Mouse (Mus musculus) intestine, postnatal 0 days (tissue): Measurements from ENCODE around the gene Gm45902. TPM values are rescaled to one million over a fixed set of nuclear protein-coding genes. Genes with fewer than 3 reads are reported as not detected.

Source experiments
- ATAC-seq: fragments of 200-750 bp; cut with Nextera tagmentation; 2 replicates; pipeline ENCODE4 v1.8.0; 2017; ENCODE audit warnings: mild to moderate bottlenecking, moderate TSS enrichment, moderate library complexity
- H3K27ac ChIP-seq: fragments of 300-500 bp; sonication (generic); 2 replicates; pipeline ENCODE4 v1.5.1; 2014; ENCODE audit warnings: mild to moderate bottlenecking, low read depth, low read length, moderate library complexity
- H3K27me3 ChIP-seq: fragments of 300-500 bp; sonication (generic); replicated peaks from 2 replicates; pipeline ENCODE4 v1.6.1; 2014; ENCODE audit warnings: low read length, mixed read lengths; ENCODE audit not compliant: control insufficient read depth, insufficient read depth
- H3K36me3 ChIP-seq: fragments of 300-500 bp; sonication (generic); 2 replicates; pipeline ENCODE4 v1.6.1; 2014; ENCODE audit warnings: mild to moderate bottlenecking, moderate library complexity; ENCODE audit not compliant: control insufficient read depth, insufficient read depth
- H3K4me1 ChIP-seq: fragments of 300-500 bp; sonication (generic); replicated peaks from 2 replicates; pipeline ENCODE4 v1.6.1; 2014; ENCODE audit warnings: antibody characterized with exemption, low read length, mixed read lengths; ENCODE audit not compliant: control insufficient read depth, insufficient read depth
- H3K4me2 ChIP-seq: fragments of 300-500 bp; sonication (generic); replicated peaks from 2 replicates; pipeline ENCODE4 v1.6.1; 2014; ENCODE audit warnings: low read depth, mild to moderate bottlenecking, moderate library complexity
- H3K4me3 ChIP-seq: fragments of 300-500 bp; sonication (generic); 2 replicates; pipeline ENCODE4 v1.5.1; 2014; ENCODE audit warnings: low read depth, low read length
- H3K9ac ChIP-seq: fragments of 300-500 bp; sonication (generic); 2 replicates; pipeline ENCODE4 v1.6.1; 2014; ENCODE audit warnings: mild to moderate bottlenecking, low read depth, low read length
- H3K9me3 ChIP-seq: fragments of 300-500 bp; sonication (generic); 2 replicates; pipeline ENCODE4 v1.6.1; 2016; ENCODE audit warnings: mixed run types; ENCODE audit not compliant: control insufficient read depth
- CTCF ChIP-seq: sonication (generic); IDR thresholded peaks from 2 replicates; pipeline ENCODE4 v1.5.1; 2016; ENCODE audit warnings: low read depth, mild to moderate bottlenecking, control low read depth, antibody characterized with exemption, moderate library complexity
- WGBS: fragments of 180-500 bp; shearing (Covaris S2); extraction: QIAGEN DNeasy Blood & Tissue Kit; methylation state at CpG from one replicate; pipeline ENCODE4 v1.1.7; 2014; 5-methylcytosine and 5-hydroxymethylcytosine counted together
- polyA plus RNA-seq: library from polyadenylated mRNA; unstranded; fragments of >200 nt; fragmentation: Nextera tagmentation; extraction: Ambion mirVana; gene quantifications from 2 replicates; pipeline ENCODE4 v1.2.1, GENCODE M21; 2015

Gene Gm45902
- polyA plus RNA-seq, 1 experiment from 2014 or later, result 0.85 TPM

DNA sequence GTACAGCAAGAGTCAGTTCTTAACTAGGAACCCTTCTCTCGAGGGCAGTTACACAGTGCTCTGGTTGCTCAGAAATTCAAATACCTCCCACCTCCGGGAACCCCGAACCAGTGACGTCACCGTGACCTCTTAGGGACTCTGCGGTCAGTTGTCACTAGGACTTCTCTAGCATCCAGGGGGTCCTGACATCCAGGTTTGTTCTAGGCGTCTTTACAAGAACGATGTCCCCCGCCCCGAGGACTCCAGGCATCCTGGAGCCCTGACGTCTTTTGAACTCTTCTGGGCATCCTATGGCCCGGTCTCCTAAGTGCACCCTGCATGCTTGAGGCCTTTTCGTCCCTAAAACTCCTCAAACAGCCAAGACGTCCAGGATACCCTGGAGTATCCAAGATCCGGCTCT lies 514 bp downstream of the Gm45902 start:
- peak overlapping the region; percentile 83 for H3K27ac ChIP-seq
- no peaks in the 10 kb centered on the region for H3K9me3 ChIP-seq
- 0% methylated on average over 15 of the region's 15 CpGs for WGBS
- H3K4me3 ChIP-seq, result peak overlapping the region; percentile 85
- H3K27me3 ChIP-seq, result no peaks in the 10 kb centered on the region
- H3K36me3 ChIP-seq, result peaks cover 20% of the 10 kb centered on the region
- no peaks in the 10 kb centered on the region; the same call in 1 of the 2 replicates for H3K4me1 ChIP-seq
- ATAC-seq, result no peak
- peak overlapping the region; percentile 91 for H3K9ac ChIP-seq
- no peak for TF ChIP-seq CTCF
- H3K4me2 ChIP-seq, result peak overlapping the region; percentile 94

DNA sequence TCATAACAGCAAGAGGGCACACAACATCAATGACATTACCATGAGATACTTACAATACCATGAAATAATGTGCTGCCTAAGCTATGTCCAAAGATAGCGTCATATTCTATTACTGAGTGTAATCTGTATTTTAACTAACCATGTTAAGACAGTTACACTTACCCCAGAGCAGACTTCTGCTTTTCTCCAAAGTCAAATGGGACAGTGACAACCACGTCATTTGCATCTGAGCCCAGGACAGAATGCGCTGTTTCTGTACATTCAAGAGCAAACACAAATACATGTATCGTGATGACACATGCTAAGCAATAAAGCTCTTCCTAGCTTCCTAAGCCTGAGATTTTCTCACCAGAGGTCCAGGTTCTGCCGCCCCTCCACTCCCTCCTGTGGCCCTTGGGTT lies 11.7 kb downstream of the Gm45902 start:
- no peak overlapping the region for H3K4me2 ChIP-seq
- H3K9ac ChIP-seq, result no peak overlapping the region
- no peaks in the 10 kb centered on the region for H3K4me1 ChIP-seq
- no peak overlapping the region for H3K27ac ChIP-seq
- H3K27me3 ChIP-seq, result no peaks in the 10 kb centered on the region
- no peaks in the 10 kb centered on the region for H3K9me3 ChIP-seq
- TF ChIP-seq CTCF, result no peak
- no peak overlapping the region for H3K4me3 ChIP-seq
- H3K36me3 ChIP-seq, result peaks cover 51% of the 10 kb centered on the region
- 92% methylated on average over 5 of the region's 5 CpGs for WGBS
- no peak for ATAC-seq

DNA sequence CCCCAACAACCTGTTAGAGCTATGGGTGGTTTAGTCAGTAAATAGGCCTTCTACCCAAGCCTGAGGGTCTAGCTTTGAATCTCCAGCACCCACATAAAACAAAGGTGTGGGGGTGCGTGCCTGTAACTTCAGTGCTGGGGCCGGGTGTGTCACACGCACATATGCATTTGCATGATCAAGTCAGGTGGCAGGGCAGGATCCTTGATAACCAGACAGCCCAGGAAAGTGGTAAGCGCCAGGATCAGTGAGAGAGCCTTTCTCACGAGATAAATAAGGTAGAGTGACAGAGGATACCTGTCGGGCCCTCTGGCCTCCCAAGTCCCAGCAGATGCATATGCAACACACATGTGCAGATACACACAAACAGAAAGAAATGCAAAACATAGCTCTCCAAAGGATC lies 13.0 kb downstream of the Gm45902 start:
- H3K4me1 ChIP-seq, result no peaks in the 10 kb centered on the region
- no peaks in the 10 kb centered on the region for H3K27me3 ChIP-seq
- no peak overlapping the region for H3K4me2 ChIP-seq
- no peak for ATAC-seq
- peaks cover 54% of the 10 kb centered on the region for H3K36me3 ChIP-seq
- H3K27ac ChIP-seq, result no peak overlapping the region
- no peak for TF ChIP-seq CTCF
- no peaks in the 10 kb centered on the region for H3K9me3 ChIP-seq
- no peak overlapping the region for H3K4me3 ChIP-seq
- 90% methylated on average over 6 of the region's 6 CpGs for WGBS
- H3K9ac ChIP-seq, result no peak overlapping the region

DNA sequence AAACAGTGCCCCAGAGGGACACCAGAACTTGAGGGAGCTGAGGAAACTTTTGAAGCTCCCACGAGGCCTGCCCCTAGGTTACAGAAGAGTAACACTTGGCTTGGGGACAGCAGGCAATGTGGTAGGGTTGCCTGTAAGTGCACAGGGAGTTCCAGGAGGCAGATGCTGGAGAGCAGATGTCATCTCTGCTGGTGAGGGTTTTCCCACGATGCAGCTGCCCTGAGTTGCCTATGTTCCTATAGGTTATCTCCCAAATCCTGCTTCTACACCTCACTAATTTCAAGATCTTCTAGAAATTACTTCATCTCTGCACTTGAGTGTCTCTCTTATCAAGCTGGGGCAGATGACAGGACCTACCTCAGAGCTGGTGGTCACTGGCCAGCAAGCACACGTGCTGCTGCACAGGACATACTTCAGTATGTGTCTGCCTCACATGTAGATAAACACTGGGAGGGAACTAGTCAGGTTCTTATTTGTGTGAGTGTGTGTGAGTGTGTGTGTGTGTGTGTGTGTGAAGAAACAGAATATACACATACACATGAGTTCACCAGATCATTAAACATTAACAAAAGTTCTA lies 18.7 kb downstream of the Gm45902 start:
- H3K27me3 ChIP-seq, result no peaks in the 10 kb centered on the region
- TF ChIP-seq CTCF, result no peak
- no peak overlapping the region for H3K9ac ChIP-seq
- no peak overlapping the region for H3K4me2 ChIP-seq
- H3K9me3 ChIP-seq, result no peaks in the 10 kb centered on the region
- WGBS, result 85% methylated on average over 3 of the region's 3 CpGs
- H3K27ac ChIP-seq, result no peak overlapping the region
- H3K4me3 ChIP-seq, result no peak overlapping the region
- no peaks in the 10 kb centered on the region for H3K4me1 ChIP-seq
- peaks cover 59% of the 10 kb centered on the region for H3K36me3 ChIP-seq
- no peak for ATAC-seq

DNA sequence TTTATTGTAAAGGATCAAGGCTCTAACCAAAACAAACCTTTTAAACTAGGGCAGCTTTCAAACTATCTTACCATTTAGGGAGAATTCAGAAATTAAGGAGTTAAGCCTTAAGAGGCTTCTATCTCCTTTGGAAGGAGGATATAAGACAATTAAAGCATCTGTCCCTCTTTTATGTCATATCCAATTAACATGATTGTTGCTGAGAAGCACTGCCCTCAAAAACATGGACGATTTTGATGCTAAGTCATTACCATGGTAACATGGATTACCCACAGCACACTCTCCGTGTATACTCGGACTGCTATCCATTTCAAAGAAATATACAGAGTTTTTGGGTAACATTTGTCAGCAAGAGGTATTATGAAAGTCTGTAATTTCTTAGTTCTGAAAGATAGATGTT lies 22.8 kb downstream of the Gm45902 start:
- no peaks in the 10 kb centered on the region for H3K9me3 ChIP-seq
- 86% methylated on average over 3 of the region's 3 CpGs for WGBS
- no peak for ATAC-seq
- no peaks in the 10 kb centered on the region for H3K4me1 ChIP-seq
- no peak overlapping the region for H3K4me3 ChIP-seq
- no peak overlapping the region for H3K9ac ChIP-seq
- H3K4me2 ChIP-seq, result no peak overlapping the region
- H3K27ac ChIP-seq, result no peak overlapping the region
- H3K27me3 ChIP-seq, result no peaks in the 10 kb centered on the region
- TF ChIP-seq CTCF, result no peak
- H3K36me3 ChIP-seq, result peaks cover 36% of the 10 kb centered on the region

DNA sequence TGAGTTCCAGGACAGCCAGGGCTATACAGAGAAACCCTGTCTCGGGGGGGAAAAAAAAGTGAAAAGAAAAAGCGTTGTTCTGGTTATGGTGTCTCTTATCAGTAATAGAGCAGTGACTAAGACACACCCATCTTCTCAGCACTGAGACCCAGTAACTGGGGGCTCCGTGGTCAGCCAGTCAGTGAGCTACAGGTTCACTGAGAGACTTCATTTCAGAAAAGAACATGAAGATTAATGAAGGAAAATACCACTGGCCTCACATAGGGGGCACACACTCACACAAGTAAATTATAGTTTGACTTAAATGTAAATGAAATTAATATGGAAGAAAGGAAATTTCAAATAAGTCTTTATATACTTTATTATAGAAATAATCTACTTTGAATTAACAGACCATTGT lies 32.4 kb downstream of the Gm45902 start:
- H3K27me3 ChIP-seq, result no peaks in the 10 kb centered on the region
- H3K4me1 ChIP-seq, result no peaks in the 10 kb centered on the region
- TF ChIP-seq CTCF, result peak; percentile 16; the same call in 1 of the 2 replicates
- no peak for ATAC-seq
- no peak overlapping the region for H3K4me2 ChIP-seq
- no peaks in the 10 kb centered on the region for H3K9me3 ChIP-seq
- WGBS, result 69% methylated on average over 3 of the region's 3 CpGs
- H3K4me3 ChIP-seq, result no peak overlapping the region
- no peak overlapping the region for H3K27ac ChIP-seq
- no peak overlapping the region for H3K9ac ChIP-seq
- H3K36me3 ChIP-seq, result no peaks in the 10 kb centered on the region
